Mouse (Mus musculus) liver, embryonic 12.5 days (tissue): ENCODE measurements around the gene Gm20547. TPM values are rescaled to one million over a fixed set of nuclear protein-coding genes. Genes with fewer than 3 reads are reported as not detected.
"Not testable (repeated sequence)": the region's sequence is repeated elsewhere in the genome, so short reads cannot be mapped to it uniquely, and the experiment has no call there.

ENCODE experiments used
- ATAC-seq: fragments of 200-750 bp; cut with Nextera tagmentation; 2 replicates; pipeline ENCODE4 v1.8.0; 2017; ENCODE audit warnings: moderate number of reproducible peaks, mild to moderate bottlenecking, moderate library complexity
- H3K27ac ChIP-seq: fragments of 300-500 bp; sonication (generic); 2 replicates; pipeline ENCODE4 v1.5.1; 2016; ENCODE audit warnings: mild to moderate bottlenecking
- H3K27me3 ChIP-seq: fragments of 300-500 bp; sonication (generic); replicated peaks from 2 replicates; pipeline ENCODE4 v1.6.1; 2016; ENCODE audit warnings: mild to moderate bottlenecking, moderate library complexity
- H3K36me3 ChIP-seq: fragments of 300-500 bp; sonication (generic); 2 replicates; pipeline ENCODE4 v1.6.1; 2016; ENCODE audit warnings: mild to moderate bottlenecking, moderate library complexity
- H3K4me1 ChIP-seq: fragments of 300-500 bp; sonication (generic); 2 replicates; pipeline ENCODE4 v1.6.1; 2016
- H3K4me2 ChIP-seq: fragments of 300-500 bp; sonication (generic); 2 replicates; pipeline ENCODE4 v1.6.1; 2016; ENCODE audit warnings: mild to moderate bottlenecking, moderate library complexity
- H3K4me3 ChIP-seq: fragments of 300-500 bp; sonication (generic); 2 replicates; pipeline ENCODE4 v1.5.1; 2016; ENCODE audit warnings: mild to moderate bottlenecking, moderate library complexity
- H3K9ac ChIP-seq: fragments of 300-500 bp; sonication (generic); 2 replicates; pipeline ENCODE4 v1.6.1; 2016; ENCODE audit warnings: mild to moderate bottlenecking, moderate library complexity
- H3K9me3 ChIP-seq: fragments of 300-500 bp; sonication (generic); replicated peaks from 2 replicates; pipeline ENCODE4 v1.6.1; 2016; ENCODE audit warnings: mild to moderate bottlenecking, moderate library complexity
- WGBS: fragments of 180-500 bp; shearing (Covaris S2); methylation state at CpG from one replicate; pipeline ENCODE4 v1.1.7; 2016; ENCODE audit not compliant: insufficient replicate concordance; 5-methylcytosine and 5-hydroxymethylcytosine counted together
- polyA plus RNA-seq: library from polyadenylated mRNA; unstranded; fragments of >200 nt; fragmentation: Nextera tagmentation; extraction: Ambion mirVana; gene quantifications from 2 replicates; pipeline ENCODE4 v1.2.1, GENCODE M21; 2016

The Gm20547 gene
- polyA plus RNA-seq, 1 experiment from 2014 or later, result not detected

DNA sequence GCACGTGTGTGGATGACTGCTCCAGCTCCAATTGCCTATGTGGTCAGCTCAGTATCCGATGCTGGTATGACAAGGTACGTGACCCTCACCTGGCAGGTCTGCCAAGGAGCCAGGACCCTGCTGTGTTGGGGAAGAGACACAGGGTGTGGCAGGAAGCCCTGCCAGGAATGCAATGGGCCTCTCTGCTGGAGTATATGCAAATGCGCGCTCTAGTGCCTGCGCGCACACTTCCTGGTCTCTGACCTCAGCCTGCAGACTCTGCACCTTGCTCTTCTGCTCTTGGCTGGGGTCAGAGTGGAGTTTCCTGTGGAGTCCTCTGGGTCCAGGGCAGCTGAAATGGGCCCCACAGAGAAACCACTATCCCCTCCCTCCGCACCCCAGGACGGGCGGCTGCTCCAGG lies 29.1 kb upstream of the Gm20547 start:
- ATAC-seq, result no peak
- no peak overlapping the region for H3K27ac ChIP-seq

DNA sequence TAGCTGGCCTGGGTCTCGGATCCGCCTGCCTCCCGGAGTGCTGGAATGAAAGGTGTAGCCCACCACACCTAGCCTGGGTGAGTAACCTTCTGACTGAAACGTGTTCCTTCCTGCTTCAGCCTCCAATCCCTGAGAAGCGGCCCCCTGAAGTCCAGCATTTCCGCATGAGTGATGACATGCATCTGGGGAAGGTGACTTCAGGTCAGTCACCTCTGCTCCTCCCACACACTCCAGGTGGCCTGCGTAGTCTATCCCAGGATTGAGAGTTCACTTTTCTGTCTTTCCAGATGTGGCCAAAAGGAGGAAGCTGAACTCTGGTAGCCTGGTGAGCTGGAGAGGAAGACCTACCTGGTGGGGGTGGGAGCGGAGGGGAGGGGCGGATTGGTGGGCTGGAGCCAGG lies 21.1 kb upstream of the Gm20547 start:
- H3K9me3 ChIP-seq, result no peaks in the 10 kb centered on the region
- H3K36me3 ChIP-seq, result peaks cover 66% of the 10 kb centered on the region
- no peak overlapping the region for H3K4me2 ChIP-seq
- no peak overlapping the region for H3K4me3 ChIP-seq
- 87% methylated on average over 9 of the region's 9 CpGs for WGBS
- peaks cover 27% of the 10 kb centered on the region for H3K4me1 ChIP-seq
- H3K9ac ChIP-seq, result no peak overlapping the region
- no peak overlapping the region for H3K27ac ChIP-seq
- no peak for ATAC-seq
- no peaks in the 10 kb centered on the region for H3K27me3 ChIP-seq

More for the DNA sequence above, 29.1 kb upstream of the Gm20547 start:
- Histone ChIP-seq H3K27me3 (no peaks in the 10 kb centered on the region), H3K4me2 (no peak overlapping the region), H3K9ac (no peak overlapping the region), H3K4me3 (no peak overlapping the region), H3K36me3 (peaks cover 80% of the 10 kb centered on the region), H3K4me1 (peaks cover 27% of the 10 kb centered on the region), H3K9me3 (no peaks in the 10 kb centered on the region)
- WGBS, result 84% methylated on average over 10 of the region's 10 CpGs

DNA sequence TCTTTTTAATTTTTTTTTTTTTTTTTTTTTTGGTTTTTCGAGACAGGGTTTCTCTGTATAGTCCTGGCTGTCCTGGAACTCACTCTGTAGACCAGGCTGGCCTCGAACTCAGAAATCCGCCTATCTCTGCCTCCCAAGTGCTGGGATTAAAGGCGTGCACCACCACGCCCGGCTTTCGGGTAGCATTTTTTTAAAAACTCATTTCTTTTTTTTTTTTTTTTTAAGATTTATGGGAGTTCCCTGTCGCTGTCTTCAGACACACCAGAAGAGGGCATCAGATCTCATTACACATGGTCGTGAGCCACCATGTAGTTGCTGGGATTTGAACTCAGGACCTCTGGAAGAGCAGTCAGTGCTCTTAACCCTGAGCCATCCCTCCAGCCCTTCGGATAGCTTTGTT lies 20.1 kb upstream of the Gm20547 start:
- ATAC-seq, H3K9ac ChIP-seq, H3K27ac ChIP-seq, H3K4me2 ChIP-seq, H3K27me3 ChIP-seq, H3K4me3 ChIP-seq, H3K9me3 ChIP-seq: not testable (repeated sequence)
- WGBS, result 80% methylated on average over 7 of the region's 10 CpGs
- Histone ChIP-seq H3K4me1 (peaks cover 37% of the 10 kb centered on the region), H3K36me3 (peaks cover 56% of the 10 kb centered on the region)

DNA sequence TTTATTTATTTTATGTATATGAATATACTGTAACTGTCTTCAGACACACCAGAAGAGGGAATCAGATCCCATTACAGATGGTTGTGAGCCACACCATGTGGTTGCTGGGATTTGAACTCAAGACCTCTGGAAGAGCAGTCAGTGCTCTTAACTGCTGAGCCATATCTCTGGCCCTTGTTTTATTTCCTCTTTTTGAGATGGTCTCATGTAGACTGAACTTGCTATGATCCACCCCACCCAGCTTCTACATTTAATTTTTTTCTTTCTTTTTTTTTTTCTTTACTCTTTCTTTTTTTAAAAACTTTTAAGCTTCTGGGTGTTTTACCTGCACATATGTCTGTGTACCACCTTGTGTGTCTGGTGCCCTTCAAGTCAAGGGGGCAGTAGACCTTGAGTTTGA lies 19.0 kb upstream of the Gm20547 start:
- Histone ChIP-seq H3K36me3 (peaks cover 53% of the 10 kb centered on the region), H3K4me2 (peak overlapping the region; percentile 100; the same call in 1 of the 2 replicates), H3K4me1 (peaks cover 48% of the 10 kb centered on the region)
- H3K9ac ChIP-seq, ATAC-seq, H3K27ac ChIP-seq, H3K9me3 ChIP-seq, H3K27me3 ChIP-seq, H3K4me3 ChIP-seq: not testable (repeated sequence)

DNA sequence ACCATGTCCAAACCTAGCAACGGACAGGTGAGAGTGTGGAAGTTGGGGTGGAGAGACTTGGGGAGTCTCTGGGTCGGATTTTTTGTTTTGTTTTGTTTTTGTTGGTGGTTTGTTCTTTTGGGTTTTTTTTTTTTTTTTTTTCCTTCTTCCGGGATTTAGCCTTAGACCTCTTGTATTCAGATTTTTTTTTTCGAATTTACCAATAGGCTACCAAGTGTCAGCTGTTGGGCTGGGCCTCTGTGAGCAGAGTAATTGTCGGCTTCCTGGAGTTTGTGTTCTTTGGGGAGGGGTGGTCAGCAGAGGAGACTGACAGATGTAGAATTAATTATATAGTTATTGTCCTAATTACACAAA lies 18.0 kb upstream of the Gm20547 start:
- 3% methylated on average over 5 of the region's 5 CpGs for WGBS
- no peaks in the 10 kb centered on the region for H3K9me3 ChIP-seq
- H3K4me3 ChIP-seq, result peak overlapping the region; percentile 87
- peak overlapping the region; percentile 100 for H3K4me2 ChIP-seq
- no peaks in the 10 kb centered on the region for H3K27me3 ChIP-seq
- no peak for ATAC-seq
- peaks cover 57% of the 10 kb centered on the region for H3K4me1 ChIP-seq
- H3K9ac ChIP-seq, result peak overlapping the region; percentile 93
- peaks cover 49% of the 10 kb centered on the region for H3K36me3 ChIP-seq
- H3K27ac ChIP-seq, result peak overlapping the region; percentile 88

DNA sequence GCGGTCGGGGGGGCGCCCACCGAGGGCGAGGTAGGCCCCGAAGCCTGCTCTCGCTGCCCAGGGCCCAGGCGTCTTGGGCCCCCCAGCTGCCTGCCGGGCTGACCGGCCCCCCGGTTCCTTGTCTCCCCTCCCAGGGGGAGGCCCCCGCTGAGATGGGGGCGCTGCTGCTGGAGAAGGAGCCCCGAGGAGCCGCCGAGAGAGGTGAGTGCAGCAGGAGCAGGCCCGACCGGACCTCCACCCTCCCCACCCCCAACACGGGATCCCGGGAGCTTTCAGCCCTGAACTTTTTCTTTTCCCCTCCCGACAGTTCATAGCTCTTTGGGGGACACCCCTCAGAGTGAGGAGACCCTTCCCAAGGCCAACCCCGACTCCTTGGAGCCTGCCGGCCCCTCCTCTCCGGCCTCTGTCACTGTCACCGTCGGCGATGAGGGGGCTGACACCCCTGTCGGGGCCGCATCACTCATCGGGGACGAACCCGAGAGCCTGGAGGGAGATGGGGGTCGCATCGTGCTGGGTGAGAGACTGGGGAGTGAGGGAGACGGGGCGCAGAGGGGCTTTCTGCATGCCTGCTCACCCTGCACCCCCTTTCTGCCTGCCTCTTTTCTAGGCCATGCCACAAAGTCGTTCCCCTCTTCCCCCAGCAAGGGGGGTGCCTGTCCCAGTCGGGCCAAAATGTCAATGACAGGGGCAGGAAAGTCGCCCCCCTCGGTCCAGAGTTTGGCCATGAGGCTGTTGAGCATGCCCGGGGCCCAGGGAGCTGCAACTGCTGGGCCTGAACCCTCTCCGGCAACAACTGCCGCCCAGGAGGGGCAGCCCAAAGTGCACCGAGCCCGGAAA lies 17.4 kb upstream of the Gm20547 start:
- WGBS, result 3% methylated on average over 42 of the region's 45 CpGs
- H3K9me3 ChIP-seq, result no peaks in the 10 kb centered on the region
- H3K27ac ChIP-seq, result peak overlapping the region; percentile 88
- H3K4me3 ChIP-seq, result peak overlapping the region; percentile 87
- H3K36me3 ChIP-seq, result peaks cover 43% of the 10 kb centered on the region
- H3K4me1 ChIP-seq, result peaks cover 63% of the 10 kb centered on the region
- H3K27me3 ChIP-seq, result no peaks in the 10 kb centered on the region
- H3K9ac ChIP-seq, result peak overlapping the region; percentile 93
- peak; percentile 7; the same call in 1 of the 2 replicates for ATAC-seq
- H3K4me2 ChIP-seq, result peak overlapping the region; percentile 100

DNA sequence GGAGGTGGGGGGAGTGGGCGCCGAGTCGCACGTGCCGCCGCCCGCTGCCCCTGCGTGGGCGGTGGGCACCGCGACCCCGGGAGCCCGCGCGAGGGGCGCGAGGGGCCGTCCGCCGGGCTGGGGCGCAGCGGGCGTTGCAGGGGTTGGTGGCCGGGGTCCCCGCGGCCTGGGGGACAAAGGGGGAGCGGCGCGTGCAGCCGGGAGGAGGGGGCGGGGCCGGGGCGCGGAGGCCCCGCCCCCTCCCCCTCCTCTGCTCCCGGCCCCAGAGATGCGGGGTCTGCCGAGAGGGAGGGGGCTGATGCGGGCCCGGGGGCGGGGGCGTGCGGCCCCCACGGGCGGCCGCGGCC lies 16.8 kb upstream of the Gm20547 start:
- H3K4me2 ChIP-seq, result peak overlapping the region; percentile 100
- H3K4me1 ChIP-seq, result peaks cover 68% of the 10 kb centered on the region
- no peaks in the 10 kb centered on the region for H3K9me3 ChIP-seq
- 1% methylated on average over 31 of the region's 47 CpGs for WGBS
- H3K4me3 ChIP-seq, result peak overlapping the region; percentile 87
- peak overlapping the region; percentile 88 for H3K27ac ChIP-seq
- H3K27me3 ChIP-seq, result no peaks in the 10 kb centered on the region
- H3K9ac ChIP-seq, result peak overlapping the region; percentile 93
- H3K36me3 ChIP-seq, result peaks cover 37% of the 10 kb centered on the region
- ATAC-seq, result no peak

DNA sequence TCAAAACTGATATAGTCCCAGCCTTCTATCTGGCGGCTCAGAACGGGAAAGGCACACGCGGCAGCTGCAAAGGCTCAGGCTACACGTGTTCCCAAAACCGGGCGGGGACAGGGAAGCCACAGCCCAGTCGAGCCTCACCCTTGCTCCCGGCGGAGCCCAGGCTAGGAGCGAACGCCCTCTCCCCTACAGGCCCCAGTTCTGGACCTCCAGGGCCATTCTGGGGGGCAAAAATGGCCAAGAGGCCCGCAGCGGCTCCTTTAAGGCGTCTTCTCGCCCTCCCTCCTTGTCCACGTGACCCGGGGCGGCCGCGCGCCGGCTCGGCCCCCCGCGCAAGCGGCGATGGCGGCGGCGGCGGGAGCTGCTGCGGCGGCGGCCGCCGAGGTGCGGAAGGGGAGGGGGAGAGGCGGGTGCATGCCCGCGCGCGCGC lies 16.3 kb upstream of the Gm20547 start, which contains the start of the genes C2 and Ehmt2:
Gene C2, minus strand, starts transcription at position 106 of the 427 bp plus-strand sequence.
Gene Ehmt2, plus strand, starts transcription at position 310 of the 427 bp plus-strand sequence.
- peak within 1 kb of the TSS; percentile 87 for H3K4me3 ChIP-seq

DNA sequence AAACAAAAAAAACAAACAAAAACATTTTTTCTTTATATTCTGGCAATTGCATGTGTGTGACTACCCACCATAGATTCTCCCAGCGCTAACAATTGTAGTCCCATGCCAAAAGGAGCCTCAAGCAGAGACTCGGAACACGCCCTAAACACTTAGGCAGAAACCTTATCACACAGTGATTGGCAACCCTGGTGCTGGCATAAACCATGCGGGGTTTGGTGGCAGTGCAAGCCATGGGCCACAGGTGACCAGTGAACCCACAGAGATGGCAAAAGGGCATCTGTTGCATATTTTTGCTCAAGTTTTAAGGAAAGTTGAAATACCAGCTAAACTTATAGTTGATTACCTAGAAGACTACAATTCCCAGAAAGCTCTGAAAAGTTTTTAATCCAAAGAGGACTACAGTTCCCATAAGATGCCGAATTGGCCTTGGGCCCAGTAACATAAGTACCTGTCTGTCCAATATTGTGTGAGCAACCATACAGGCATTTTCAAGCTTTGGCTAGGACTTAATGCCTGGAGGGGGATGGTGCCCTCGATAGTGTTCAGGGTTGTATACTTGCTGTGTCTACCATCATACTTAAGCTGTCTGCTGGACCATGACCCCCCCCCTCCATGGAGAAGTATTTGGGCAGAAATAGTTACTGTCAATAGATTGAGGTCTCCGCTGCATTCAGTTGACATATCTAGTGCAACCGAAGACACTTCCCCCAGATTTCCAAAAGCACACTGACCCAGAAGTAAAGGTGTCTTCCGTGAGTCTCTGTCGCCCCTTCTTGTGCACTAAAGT lies 15.7 kb upstream of the Gm20547 start:
- H3K4me3 ChIP-seq, result peak overlapping the region; percentile 87
- H3K36me3 ChIP-seq, result peaks cover 26% of the 10 kb centered on the region
- peak overlapping the region; percentile 100 for H3K4me2 ChIP-seq
- no peaks in the 10 kb centered on the region for H3K9me3 ChIP-seq
- 7% methylated on average over 10 of the region's 10 CpGs for WGBS
- ATAC-seq, result no peak
- H3K27me3 ChIP-seq, result no peaks in the 10 kb centered on the region
- H3K9ac ChIP-seq, result peak overlapping the region; percentile 93
- peak overlapping the region; percentile 88 for H3K27ac ChIP-seq
- peaks cover 73% of the 10 kb centered on the region for H3K4me1 ChIP-seq

More for the DNA sequence above, 16.3 kb upstream of the Gm20547 start, which contains the start of the genes C2 and Ehmt2:
- peak within 1 kb of the TSS; percentile 88 for H3K27ac ChIP-seq
- peak within 1 kb of the TSS; percentile 93 for H3K9ac ChIP-seq
- ATAC-seq, result peak; percentile 60
- H3K27me3 ChIP-seq, result no peaks in the 10 kb centered on the region
- under 1% methylated on average over 32 of the region's 44 CpGs for WGBS
- peaks cover 73% of the 10 kb centered on the region for H3K4me1 ChIP-seq
- H3K4me2 ChIP-seq, result peak within 1 kb of the TSS; percentile 100
- peaks cover 32% of the 10 kb centered on the region for H3K36me3 ChIP-seq
- H3K9me3 ChIP-seq, result no peaks in the 10 kb centered on the region

DNA sequence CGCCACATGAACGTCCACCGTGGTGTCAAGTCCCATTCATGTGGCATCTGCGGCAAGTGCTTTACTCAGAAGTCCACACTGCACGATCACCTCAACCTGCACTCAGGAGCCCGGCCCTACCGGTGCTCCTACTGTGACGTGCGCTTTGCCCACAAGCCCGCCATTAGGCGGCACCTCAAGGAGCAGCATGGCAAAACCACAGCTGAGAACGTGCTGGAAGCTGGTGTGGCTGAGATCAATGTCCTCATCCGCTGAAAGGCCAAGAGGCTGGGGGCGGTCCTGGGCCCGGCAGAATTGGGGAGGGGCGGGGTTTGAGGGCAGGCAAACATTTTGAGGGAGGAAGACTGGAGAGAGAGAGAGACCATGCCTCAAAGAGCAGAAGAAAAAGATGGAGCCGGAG lies 14.5 kb upstream of the Gm20547 start:
- Histone ChIP-seq H3K9me3 (no peaks in the 10 kb centered on the region), H3K4me2 (peak overlapping the region; percentile 100), H3K27me3 (no peaks in the 10 kb centered on the region), H3K27ac (no peak overlapping the region; the same call in 1 of the 2 replicates), H3K9ac (no peak overlapping the region), H3K36me3 (peaks cover 18% of the 10 kb centered on the region), H3K4me1 (peaks cover 73% of the 10 kb centered on the region), H3K4me3 (no peak overlapping the region)
- no peak for ATAC-seq
- WGBS, result 71% methylated on average over 17 of the region's 17 CpGs

DNA sequence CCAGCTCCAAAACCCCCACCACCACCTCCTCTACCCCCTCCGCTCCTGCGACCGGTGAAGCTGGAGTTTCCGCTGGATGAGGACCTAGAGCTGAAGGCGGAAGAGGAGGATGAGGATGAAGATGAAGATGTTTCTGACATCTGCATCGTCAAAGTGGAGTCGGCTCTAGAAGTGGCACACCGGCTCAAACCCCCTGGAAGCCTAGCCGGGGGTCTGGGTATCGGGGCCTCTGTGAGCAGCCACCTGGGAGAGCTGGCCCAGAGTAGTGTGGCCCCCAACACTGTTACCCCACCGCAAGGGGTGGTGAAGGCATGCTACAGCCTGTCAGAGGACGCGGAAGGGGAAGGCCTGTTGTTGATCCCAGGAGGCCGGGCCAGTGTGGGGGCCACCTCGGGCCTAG lies 13.9 kb upstream of the Gm20547 start:
- H3K4me1 ChIP-seq, result peaks cover 73% of the 10 kb centered on the region
- WGBS, result 89% methylated on average over 15 of the region's 15 CpGs
- no peaks in the 10 kb centered on the region for H3K9me3 ChIP-seq
- peak overlapping the region; percentile 100 for H3K4me2 ChIP-seq
- H3K36me3 ChIP-seq, result peaks cover 14% of the 10 kb centered on the region
- H3K9ac ChIP-seq, result no peak overlapping the region; the same call in 1 of the 2 replicates
- H3K4me3 ChIP-seq, result 0 out of 2 replicates have a peak overlapping the region, but pooled peaks have one; percentile 80
- peak overlapping the region; percentile 90 for H3K27ac ChIP-seq
- no peak for ATAC-seq
- no peaks in the 10 kb centered on the region for H3K27me3 ChIP-seq
